11 mouse cellular contexts compared by ENCODE assay signal in the genomic region with DNA sequence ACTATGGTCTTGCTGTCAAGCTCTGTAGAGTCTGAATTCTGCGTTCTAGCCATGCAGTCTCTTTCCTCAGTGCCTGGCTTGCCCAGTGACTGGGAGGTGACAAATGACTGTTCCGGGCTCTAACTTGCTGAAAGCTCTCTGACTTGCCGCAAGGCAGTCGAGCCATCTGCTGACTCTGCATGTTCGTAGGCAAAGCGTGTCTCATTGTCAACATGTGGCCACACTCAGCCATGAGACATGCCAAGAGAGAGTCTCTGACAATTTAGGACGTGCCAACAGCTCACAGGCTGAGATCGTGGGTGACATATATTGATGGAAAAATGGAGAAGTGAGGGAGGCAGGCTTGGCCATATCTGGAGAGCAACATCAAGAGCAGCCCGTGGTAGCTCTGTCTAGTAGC. TPM values are rescaled to one million over a fixed set of nuclear protein-coding genes. Genes with fewer than 3 reads are reported as not detected.
A peak's percentile ranks its signal among the peaks of the same experiment; 100 is the strongest.
DNase-seq lines count a peak whose midpoint lies in the region; ATAC-seq and TF ChIP-seq lines count a peak whose summit lies in the region.
"Had no signal": no experiment of that assay in that cellular context is flagged by ENCODE, and none has a peak within 500 bp of the region (broad histone marks: within the 10 kb centered on the region; RNA-seq: fewer than 3 reads in every experiment).

No protein-coding gene starts in this region.

- no peaks in the 10 kb centered on the region for H3K9me3 ChIP-seq in lung, embryonic 15.5 days
- H3K9me3 ChIP-seq in liver, embryonic 14.5 days (ENCODE audit: control insufficient read depth, low read length), result no peaks in the 10 kb centered on the region

- H3K4me3 ChIP-seq in lung, embryonic 15.5 days, result no peak overlapping the region
- H3K4me3 ChIP-seq in liver, embryonic 14.5 days (ENCODE audit: insufficient read depth in 1 of 2, low read depth in 2 of 2, low read length in 2 of 2), result no peak overlapping the region

- TF ChIP-seq CTCF in liver, embryonic 14.5 days (IDR thresholded peaks at IDR 0.05; ENCODE audit: low read depth), result no peak

- H3K9ac ChIP-seq in lung, embryonic 15.5 days, result no peak overlapping the region
- peak overlapping the region; percentile 79 for H3K9ac ChIP-seq in liver, embryonic 14.5 days (replicated peaks)

- no peaks in the 10 kb centered on the region for H3K27me3 ChIP-seq in lung, embryonic 15.5 days
- no peaks in the 10 kb centered on the region for H3K27me3 ChIP-seq in liver, embryonic 14.5 days (ENCODE audit: control insufficient read depth, insufficient read depth, low read length)

- 56% methylated on average over 9 of the region's 9 CpGs for WGBS in lung, embryonic 15.5 days
- 74% methylated on average over 9 of the region's 9 CpGs for WGBS in liver, embryonic 14.5 days (ENCODE audit: insufficient replicate concordance)

- H3K27ac ChIP-seq in lung, embryonic 15.5 days, result no peak overlapping the region
- H3K27ac ChIP-seq in liver, embryonic 14.5 days, result peak overlapping the region; percentile 99

- no peak overlapping the region for H3K4me2 ChIP-seq in lung, embryonic 15.5 days
- H3K4me2 ChIP-seq in liver, embryonic 14.5 days (ENCODE audit: low read depth), result peak overlapping the region; percentile 57

- H3K4me1 ChIP-seq in lung, embryonic 15.5 days, result peaks cover 23% of the 10 kb centered on the region
- peaks cover 88 to 89% of the 10 kb centered on the region in 2 experiments for H3K4me1 ChIP-seq in liver, embryonic 14.5 days (replicated peaks; ENCODE audit: control insufficient read depth in 2 of 2, insufficient read depth in 2 of 2, low read length in 1 of 2)

- no peak for DNase-seq in frontal cortex, postnatal 10 days (ENCODE audit: low spot score in 2 of 2)
- DNase-seq in lung, postnatal 36 days, result no peak
- DNase-seq in layer of hippocampus, adult 8-10 months (ENCODE audit: low spot score in 2 of 2), result peak; percentile 46 to 52
- DNase-seq in liver, embryonic 14.5 days (ENCODE audit: low read depth in 3 of 3, low spot score in 3 of 3), result no peak
- no peak for DNase-seq in kidney, postnatal 14 days
- DNase-seq: adrenal gland, adult 2 months; kidney, adult 8-10 months; thymus, postnatal 36 days had no signal

- ATAC-seq in frontal cortex, adult (ENCODE audit: low TSS enrichment), result peak; percentile 12; the same call in 1 of the 2 replicates
- peak; percentile 28; the same call in 1 of the 2 replicates for ATAC-seq in lung, embryonic 15.5 days (ENCODE audit: borderline replicate concordance, extremely low read depth, low FRiP score, low TSS enrichment)
- no peak for ATAC-seq in liver, embryonic 14.5 days (ENCODE audit: insufficient read depth)
- ATAC-seq: CD4-positive, CD25-positive, alpha-beta regulatory T cell, adult 4 months had no signal

- no peaks in the 10 kb centered on the region for H3K36me3 ChIP-seq in lung, embryonic 15.5 days
- no peaks in the 10 kb centered on the region for H3K36me3 ChIP-seq in liver, embryonic 14.5 days (replicated peaks; ENCODE audit: control insufficient read depth, insufficient read depth, low read depth)

- TF ChIP-seq EP300 in liver, embryonic 14.5 days (IDR thresholded peaks at IDR 0.05; ENCODE audit: low read depth), result no peak

RNA-seq across cellular contexts. Expression of a gene that starts 36.9 kb away (rescaled TPM):
- polyA plus RNA-seq in lung, embryonic 15.5 days (2015; fragmentation: Nextera tagmentation; extraction: Ambion mirVana), result 18.0 and 21.8 TPM in 2 replicates
- 10 to 100 TPM; 64.8 to 69.9 (median 67.6) TPM for total RNA-seq in layer of hippocampus, adult 8-10 months (2022)
- polyA plus RNA-seq in liver, embryonic 14.5 days (2012; rRNA removed), result 10.7 and 12.3 TPM in 2 replicates
- 13.0 and 15.5 TPM in 2 replicates for polyA plus RNA-seq in liver, embryonic 14.5 days (2014; fragmentation: Nextera tagmentation; extraction: Ambion mirVana)

RNA-seq across cellular contexts. Expression of a gene that starts 37.6 kb away (rescaled TPM):
- polyA plus RNA-seq in lung, embryonic 15.5 days (2015; fragmentation: Nextera tagmentation; extraction: Ambion mirVana), result 2.5 and 3.4 TPM in 2 replicates
- total RNA-seq in layer of hippocampus, adult 8-10 months (2022), result 10 to 100 TPM in 2 of 4 experiments, 1 to 10 TPM in 2; 2.1 to 16.8 (median 7.6) TPM
- polyA plus RNA-seq in liver, embryonic 14.5 days (2012; rRNA removed), result 4.5 and 5.1 TPM in 2 replicates
- polyA plus RNA-seq in liver, embryonic 14.5 days (2014; fragmentation: Nextera tagmentation; extraction: Ambion mirVana), result 6.3 and 8.4 TPM in 2 replicates

Comparison
In these comparisons a context has a peak if more than half of its experiments do, and no peak if none do; other contexts are left out.
1. DNase-seq: peak in layer of hippocampus, adult 8-10 months (2 of 2); none in frontal cortex, postnatal 10 days (0 of 2), lung, postnatal 36 days (single experiment), liver, embryonic 14.5 days (0 of 3) and kidney, postnatal 14 days (single experiment).